11 mouse cellular contexts compared by ENCODE assay signal in genomic region chr11:75263274-75263963, GRCm38 (mm10).
A peak's percentile ranks its signal among the peaks of the same experiment; 100 is the strongest.
DNase-seq lines count a peak whose midpoint lies in the region; ATAC-seq lines count a peak whose summit lies in the region.
"Had no signal": no experiment of that assay in that cellular context is flagged by ENCODE, and none has a peak within 500 bp of the region (broad histone marks: within the 10 kb centered on the region; RNA-seq: fewer than 3 reads in every experiment).

No protein-coding gene starts in this region.

- no peaks in the 10 kb centered on the region for H3K27me3 ChIP-seq in hindbrain, embryonic 10.5 days (ENCODE audit: insufficient read depth, poor library complexity, severe bottlenecking)
- H3K27me3 ChIP-seq in hindbrain, embryonic 16.5 days (replicated peaks; ENCODE audit: control insufficient read depth, insufficient read depth, low read length), result no peaks in the 10 kb centered on the region
- 0 out of 2 replicates have a peak, but pooled peaks cover 2% of the 10 kb centered on the region for H3K27me3 ChIP-seq in embryonic facial prominence, embryonic 12.5 days
- no peaks in the 10 kb centered on the region for H3K27me3 ChIP-seq in intestine, embryonic 15.5 days (replicated peaks)
- no peaks in the 10 kb centered on the region for H3K27me3 ChIP-seq in midbrain, embryonic 13.5 days

- no peaks in the 10 kb centered on the region for H3K9me3 ChIP-seq in hindbrain, embryonic 10.5 days
- no peaks in the 10 kb centered on the region for H3K9me3 ChIP-seq in hindbrain, embryonic 16.5 days (ENCODE audit: control insufficient read depth, low read length)
- H3K9me3 ChIP-seq in embryonic facial prominence, embryonic 12.5 days, result no peaks in the 10 kb centered on the region
- no peaks in the 10 kb centered on the region for H3K9me3 ChIP-seq in intestine, embryonic 15.5 days
- H3K9me3 ChIP-seq in midbrain, embryonic 13.5 days, result no peaks in the 10 kb centered on the region

- H3K27ac ChIP-seq in hindbrain, embryonic 10.5 days, result peak overlapping the region; percentile 60
- H3K27ac ChIP-seq in hindbrain, embryonic 16.5 days (ENCODE audit: low read depth, low read length), result no peak overlapping the region
- peak overlapping the region; percentile 11; the same call in 1 of the 2 replicates for H3K27ac ChIP-seq in embryonic facial prominence, embryonic 12.5 days
- peak overlapping the region; percentile 51; the same call in 1 of the 2 replicates for H3K27ac ChIP-seq in intestine, embryonic 15.5 days
- peak overlapping the region; percentile 74 for H3K27ac ChIP-seq in midbrain, embryonic 13.5 days

- H3K4me3 ChIP-seq in hindbrain, embryonic 10.5 days, result no peak overlapping the region
- no peak overlapping the region for H3K4me3 ChIP-seq in hindbrain, embryonic 16.5 days (ENCODE audit: low read length)
- H3K4me3 ChIP-seq in embryonic facial prominence, embryonic 12.5 days, result no peak overlapping the region
- no peak overlapping the region for H3K4me3 ChIP-seq in intestine, embryonic 15.5 days (replicated peaks)
- H3K4me3 ChIP-seq in midbrain, embryonic 13.5 days (replicated peaks), result no peak overlapping the region

- 76% methylated on average over 15 of the region's 15 CpGs for WGBS in hindbrain, embryonic 10.5 days
- 47% methylated on average over 15 of the region's 15 CpGs for WGBS in hindbrain, embryonic 16.5 days
- WGBS in embryonic facial prominence, embryonic 12.5 days, result 43% methylated on average over 15 of the region's 15 CpGs
- 57% methylated on average over 15 of the region's 15 CpGs for WGBS in intestine, embryonic 15.5 days
- WGBS in midbrain, embryonic 13.5 days, result 55% methylated on average over 15 of the region's 15 CpGs

- no peaks in the 10 kb centered on the region for H3K36me3 ChIP-seq in hindbrain, embryonic 10.5 days
- H3K36me3 ChIP-seq in hindbrain, embryonic 16.5 days (ENCODE audit: control insufficient read depth, insufficient read depth, low read length), result no peaks in the 10 kb centered on the region
- no peaks in the 10 kb centered on the region for H3K36me3 ChIP-seq in embryonic facial prominence, embryonic 12.5 days
- H3K36me3 ChIP-seq in intestine, embryonic 15.5 days, result no peaks in the 10 kb centered on the region
- no peaks in the 10 kb centered on the region for H3K36me3 ChIP-seq in midbrain, embryonic 13.5 days

- ATAC-seq in hindbrain, embryonic 16.5 days, result no peak
- ATAC-seq in embryonic facial prominence, embryonic 12.5 days (ENCODE audit: insufficient number of reproducible peaks, insufficient read depth, low FRiP score, low TSS enrichment), result no peak
- ATAC-seq in intestine, embryonic 15.5 days, result no peak; the same call in 1 of the 2 replicates
- ATAC-seq in midbrain, embryonic 13.5 days, result 0 out of 2 replicates have a peak, but pooled peaks have one; percentile 8
- ATAC-seq: CD4-positive, CD25-positive, alpha-beta regulatory T cell, adult 4 months; inflammation-experienced regulatory T-cells, adult 6 months had no signal

- H3K9ac ChIP-seq in hindbrain, embryonic 16.5 days (ENCODE audit: low read depth, low read length), result no peak overlapping the region
- no peak overlapping the region for H3K9ac ChIP-seq in embryonic facial prominence, embryonic 12.5 days
- H3K9ac ChIP-seq in intestine, embryonic 15.5 days, result no peak overlapping the region
- peak overlapping the region; percentile 2; the same call in 1 of the 2 replicates for H3K9ac ChIP-seq in midbrain, embryonic 13.5 days (replicated peaks)

- H3K4me2 ChIP-seq in hindbrain, embryonic 16.5 days (ENCODE audit: low read length), result no peak overlapping the region
- H3K4me2 ChIP-seq in embryonic facial prominence, embryonic 12.5 days (replicated peaks), result no peak overlapping the region
- no peak overlapping the region for H3K4me2 ChIP-seq in intestine, embryonic 15.5 days (replicated peaks)
- no peak overlapping the region for H3K4me2 ChIP-seq in midbrain, embryonic 13.5 days (replicated peaks)

- no peak for DNase-seq in hindbrain, embryonic 10.5 days (ENCODE audit: low spot score)
- DNase-seq in liver, result no peak
- DNase-seq in cerebellum, postnatal 10 days, result no peak
- no peak for DNase-seq in cerebellum, adult 11 months
- DNase-seq: right cerebral cortex, postnatal 25 days had no signal

- peaks cover 87% of the 10 kb centered on the region for H3K4me1 ChIP-seq in hindbrain, embryonic 10.5 days (replicated peaks)
- H3K4me1 ChIP-seq in hindbrain, embryonic 16.5 days (ENCODE audit: control insufficient read depth, insufficient read depth, low read depth, low read length), result peaks cover 27% of the 10 kb centered on the region
- peaks cover 30% of the 10 kb centered on the region for H3K4me1 ChIP-seq in embryonic facial prominence, embryonic 12.5 days
- peaks cover 17% of the 10 kb centered on the region for H3K4me1 ChIP-seq in intestine, embryonic 15.5 days (replicated peaks)
- H3K4me1 ChIP-seq in midbrain, embryonic 13.5 days (replicated peaks), result peaks cover 61% of the 10 kb centered on the region
